Mouse (Mus musculus): Measurements from ENCODE around the gene Plin1. TPM values are rescaled to one million over a fixed set of nuclear protein-coding genes. Genes with fewer than 3 reads are reported as not detected.

The Plin1 gene
- polyA plus RNA-seq, 1 experiment from 2014 or later = not detected

DNA sequence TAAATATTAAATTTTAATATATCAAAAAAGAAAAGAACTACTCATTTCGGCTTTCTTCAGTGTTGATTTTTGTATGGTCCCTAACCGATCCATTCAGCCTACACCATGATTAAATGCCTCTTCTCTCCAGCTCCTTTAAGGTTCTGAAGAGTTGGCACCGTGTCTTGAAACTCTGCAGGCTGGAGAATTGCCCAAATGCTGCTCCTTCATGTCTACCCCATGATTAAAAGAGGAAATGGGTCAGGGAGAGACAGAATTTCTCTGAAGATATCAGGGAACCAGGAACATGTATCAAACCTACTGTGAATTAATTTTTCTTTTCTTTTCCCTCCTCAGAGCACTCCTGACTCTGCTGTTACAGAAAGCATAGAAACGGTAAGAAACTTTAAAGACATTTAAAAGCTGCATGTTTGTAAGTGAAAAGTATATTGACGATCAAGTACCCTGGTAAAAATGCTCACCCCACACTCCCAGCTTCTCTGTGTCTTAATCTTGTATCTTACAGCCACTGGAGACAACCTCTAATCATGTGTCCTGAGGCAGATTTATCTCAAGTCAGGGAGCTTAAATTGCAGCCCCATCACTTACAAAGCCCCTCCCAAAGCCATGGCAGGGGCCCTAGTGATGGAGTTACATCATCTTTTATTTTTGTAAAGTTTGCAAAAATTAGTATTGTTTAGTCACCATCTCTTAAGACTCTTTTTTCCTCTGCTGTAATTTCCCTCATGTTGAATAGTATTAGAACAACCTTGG lies 28.6 kb upstream of the Plin1 start:
- DNase-seq (ENCODE audit: low spot score, missing footprints) = peak; percentile 53
- 85% methylated on average over 5 of the region's 5 CpGs for WGBS

GRCm38 (mm10) chr7:79759766-79760165 lies 27.1 kb upstream of the Plin1 start:
- no peak overlapping the region for H3K27ac ChIP-seq (ENCODE audit: low read depth, low read length)
- no peak overlapping the region for H3K9ac ChIP-seq (ENCODE audit: low read length)
- H3K4me2 ChIP-seq = no peak overlapping the region
- H3K4me3 ChIP-seq (ENCODE audit: low read depth, low read length) = no peak overlapping the region
- no peaks in the 10 kb centered on the region for H3K27me3 ChIP-seq (ENCODE audit: control insufficient read depth, insufficient read depth, low read length)
- H3K4me1 ChIP-seq (ENCODE audit: control insufficient read depth, insufficient read depth, low read length) = no peaks in the 10 kb centered on the region
- DNase-seq (ENCODE audit: low spot score, missing footprints) = peak; percentile 71
- ATAC-seq (ENCODE audit: low FRiP score) = no peak
- H3K36me3 ChIP-seq (ENCODE audit: control insufficient read depth, insufficient read depth, low read length) = no peaks in the 10 kb centered on the region
- no peaks in the 10 kb centered on the region for H3K9me3 ChIP-seq (ENCODE audit: control insufficient read depth, low read length)

More for the DNA sequence above, 28.6 kb upstream of the Plin1 start:
- H3K9me3 ChIP-seq (ENCODE audit: control insufficient read depth, low read length) = no peaks in the 10 kb centered on the region
- no peaks in the 10 kb centered on the region for H3K27me3 ChIP-seq (ENCODE audit: control insufficient read depth, insufficient read depth, low read length)
- no peaks in the 10 kb centered on the region for H3K4me1 ChIP-seq (ENCODE audit: control insufficient read depth, insufficient read depth, low read length)
- H3K9ac ChIP-seq (ENCODE audit: low read length) = no peak overlapping the region
- ATAC-seq (ENCODE audit: low FRiP score) = no peak
- H3K4me3 ChIP-seq (ENCODE audit: low read depth, low read length) = no peak overlapping the region
- no peak overlapping the region for H3K4me2 ChIP-seq
- H3K36me3 ChIP-seq (ENCODE audit: control insufficient read depth, insufficient read depth, low read length) = no peaks in the 10 kb centered on the region
- H3K27ac ChIP-seq (ENCODE audit: low read depth, low read length) = no peak overlapping the region

- Histone ChIP-seq H3K4me2 (no peak overlapping the region), H3K27me3 (ENCODE audit: control insufficient read depth, insufficient read depth, low read length) (no peaks in the 10 kb centered on the region), H3K4me1 (ENCODE audit: control insufficient read depth, insufficient read depth, low read length) (no peaks in the 10 kb centered on the region), H3K27ac (ENCODE audit: low read depth, low read length) (no peak overlapping the region), H3K4me3 (ENCODE audit: low read depth, low read length) (no peak overlapping the region), H3K36me3 (ENCODE audit: control insufficient read depth, insufficient read depth, low read length) (no peaks in the 10 kb centered on the region), H3K9ac (ENCODE audit: low read length) (no peak overlapping the region), H3K9me3 (ENCODE audit: control insufficient read depth, low read length) (no peaks in the 10 kb centered on the region)
- DNase-seq (ENCODE audit: low spot score, missing footprints) = peak; percentile 57
- WGBS = 73% methylated on average over 6 of the region's 6 CpGs
- no peak for ATAC-seq (ENCODE audit: low FRiP score)
Observed at GRCm38 (mm10) chr7:79758176-79758575, 25.5 kb upstream of the Plin1 start.

- no peak overlapping the region for H3K27ac ChIP-seq (ENCODE audit: low read depth, low read length)
- no peaks in the 10 kb centered on the region for H3K4me1 ChIP-seq (ENCODE audit: control insufficient read depth, insufficient read depth, low read length)
- no peaks in the 10 kb centered on the region for H3K9me3 ChIP-seq (ENCODE audit: control insufficient read depth, low read length)
- no peak overlapping the region for H3K4me3 ChIP-seq (ENCODE audit: low read depth, low read length)
- H3K36me3 ChIP-seq (ENCODE audit: control insufficient read depth, insufficient read depth, low read length) = no peaks in the 10 kb centered on the region
- H3K27me3 ChIP-seq (ENCODE audit: control insufficient read depth, insufficient read depth, low read length) = no peaks in the 10 kb centered on the region
- DNase-seq (ENCODE audit: low spot score, missing footprints) (peak; percentile 73), ATAC-seq (ENCODE audit: low FRiP score) (no peak)
- 53% methylated on average over 2 of the region's 2 CpGs for WGBS
- no peak overlapping the region for H3K4me2 ChIP-seq
- H3K9ac ChIP-seq (ENCODE audit: low read length) = no peak overlapping the region
Observed at GRCm38 (mm10) chr7:79756334-79756733, 23.6 kb upstream of the Plin1 start.

DNA sequence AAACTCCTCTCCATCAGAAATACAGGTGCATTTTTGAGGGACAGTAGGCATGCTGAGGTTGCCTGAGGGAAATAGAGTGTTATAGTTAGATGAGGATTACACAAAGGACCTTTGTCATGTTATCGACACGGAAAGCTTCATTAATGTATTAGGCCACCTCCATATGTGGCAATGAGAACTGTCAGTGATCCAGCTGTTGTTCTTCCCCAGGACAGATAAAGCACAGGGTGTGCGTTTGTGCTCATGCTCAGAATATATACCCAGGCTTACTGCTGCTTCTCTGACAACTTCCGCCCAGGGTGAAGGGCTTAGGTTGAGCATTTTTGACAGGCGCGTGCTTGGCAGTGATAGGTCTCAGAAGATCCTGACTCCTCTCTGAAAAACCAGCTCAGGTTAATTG lies 16.8 kb upstream of the Plin1 start:
- H3K9me3 ChIP-seq (ENCODE audit: control insufficient read depth, low read length) = no peaks in the 10 kb centered on the region
- H3K36me3 ChIP-seq (ENCODE audit: control insufficient read depth, insufficient read depth, low read length) = no peaks in the 10 kb centered on the region
- H3K4me3 ChIP-seq (ENCODE audit: low read depth, low read length) = no peak overlapping the region
- no peaks in the 10 kb centered on the region for H3K27me3 ChIP-seq (ENCODE audit: control insufficient read depth, insufficient read depth, low read length)
- no peak for ATAC-seq (ENCODE audit: low FRiP score)
- no peak overlapping the region for H3K27ac ChIP-seq (ENCODE audit: low read depth, low read length)
- H3K4me2 ChIP-seq = no peak overlapping the region
- DNase-seq (ENCODE audit: low spot score, missing footprints) = no peak
- H3K9ac ChIP-seq (ENCODE audit: low read length) = no peak overlapping the region
- 89% methylated on average over 6 of the region's 6 CpGs for WGBS
- no peaks in the 10 kb centered on the region for H3K4me1 ChIP-seq (ENCODE audit: control insufficient read depth, insufficient read depth, low read length)

DNA sequence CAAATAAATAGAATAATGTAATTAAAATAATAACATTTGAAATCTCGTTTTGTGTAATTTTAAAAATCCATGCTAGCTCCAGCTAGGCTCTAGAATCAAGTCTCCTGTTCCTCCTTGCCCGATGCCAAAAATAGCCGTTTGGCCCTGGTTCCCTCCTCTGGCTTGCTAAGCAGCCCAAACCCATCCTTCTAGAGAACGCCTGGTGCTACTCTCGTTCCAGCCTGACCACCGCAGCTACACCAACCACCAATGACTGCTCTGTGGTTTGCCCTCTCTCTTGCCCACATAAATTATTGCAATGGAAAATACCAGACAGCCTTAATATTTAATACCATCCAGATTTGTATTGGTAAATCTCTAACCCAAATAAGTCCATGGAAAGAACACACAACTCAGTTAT lies 15.0 kb upstream of the Plin1 start:
- no peak overlapping the region for H3K9ac ChIP-seq (ENCODE audit: low read length)
- H3K4me2 ChIP-seq = no peak overlapping the region
- DNase-seq (ENCODE audit: low spot score, missing footprints) (no peak), ATAC-seq (ENCODE audit: low FRiP score) (no peak)
- no peaks in the 10 kb centered on the region for H3K9me3 ChIP-seq (ENCODE audit: control insufficient read depth, low read length)
- 77% methylated on average over 6 of the region's 6 CpGs for WGBS
- H3K36me3 ChIP-seq (ENCODE audit: control insufficient read depth, insufficient read depth, low read length) = no peaks in the 10 kb centered on the region
- H3K27me3 ChIP-seq (ENCODE audit: control insufficient read depth, insufficient read depth, low read length) = no peaks in the 10 kb centered on the region
- H3K4me3 ChIP-seq (ENCODE audit: low read depth, low read length) = no peak overlapping the region
- no peaks in the 10 kb centered on the region; the same call in 1 of the 2 replicates for H3K4me1 ChIP-seq (ENCODE audit: control insufficient read depth, insufficient read depth, low read length)
- H3K27ac ChIP-seq (ENCODE audit: low read depth, low read length) = no peak overlapping the region

- no peaks in the 10 kb centered on the region for H3K9me3 ChIP-seq (ENCODE audit: control insufficient read depth, low read length)
- DNase-seq (ENCODE audit: low spot score, missing footprints) (no peak), ATAC-seq (ENCODE audit: low FRiP score) (no peak)
- H3K9ac ChIP-seq (ENCODE audit: low read length) = no peak overlapping the region
- H3K4me3 ChIP-seq (ENCODE audit: low read depth, low read length) = no peak overlapping the region
- H3K36me3 ChIP-seq (ENCODE audit: control insufficient read depth, insufficient read depth, low read length) = no peaks in the 10 kb centered on the region
- 78% methylated on average over 5 of the region's 5 CpGs for WGBS
- H3K27me3 ChIP-seq (ENCODE audit: control insufficient read depth, insufficient read depth, low read length) = no peaks in the 10 kb centered on the region
- H3K27ac ChIP-seq (ENCODE audit: low read depth, low read length) = no peak overlapping the region
- H3K4me1 ChIP-seq (ENCODE audit: control insufficient read depth, insufficient read depth, low read length) = no peaks in the 10 kb centered on the region; the same call in 1 of the 2 replicates
- H3K4me2 ChIP-seq = no peak overlapping the region
Observed at GRCm38 (mm10) chr7:79744585-79744984, 11.9 kb upstream of the Plin1 start.

DNA sequence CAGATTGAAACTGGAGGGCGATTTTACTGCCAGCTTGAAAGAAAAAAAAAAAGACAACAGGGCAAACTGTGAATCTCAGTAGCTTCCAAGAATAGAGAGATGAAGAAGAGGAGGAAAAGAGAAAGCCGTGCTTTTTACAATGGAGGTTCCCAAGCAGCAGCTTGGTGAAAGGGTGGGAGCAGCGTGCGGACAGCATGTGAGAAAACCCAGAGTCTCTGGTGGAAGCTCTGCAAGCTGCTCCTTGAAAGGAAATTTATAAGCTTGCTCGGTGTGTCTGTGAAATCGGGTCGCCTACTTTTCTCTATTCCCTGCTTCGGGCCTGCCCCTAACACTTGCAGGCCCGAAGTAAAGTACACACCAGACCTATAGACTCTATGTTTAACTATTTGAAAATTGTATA lies 11.3 kb upstream of the Plin1 start:
- no peaks in the 10 kb centered on the region for H3K27me3 ChIP-seq (ENCODE audit: control insufficient read depth, insufficient read depth, low read length)
- DNase-seq (ENCODE audit: low spot score, missing footprints) = no peak
- 94% methylated on average over 9 of the region's 9 CpGs for WGBS
- no peaks in the 10 kb centered on the region for H3K36me3 ChIP-seq (ENCODE audit: control insufficient read depth, insufficient read depth, low read length)
- no peak for ATAC-seq (ENCODE audit: low FRiP score)
- H3K4me3 ChIP-seq (ENCODE audit: low read depth, low read length) = no peak overlapping the region
- no peaks in the 10 kb centered on the region; the same call in 1 of the 2 replicates for H3K4me1 ChIP-seq (ENCODE audit: control insufficient read depth, insufficient read depth, low read length)
- no peak overlapping the region for H3K27ac ChIP-seq (ENCODE audit: low read depth, low read length)
- no peak overlapping the region for H3K4me2 ChIP-seq
- no peaks in the 10 kb centered on the region for H3K9me3 ChIP-seq (ENCODE audit: control insufficient read depth, low read length)
- H3K9ac ChIP-seq (ENCODE audit: low read length) = no peak overlapping the region

DNA sequence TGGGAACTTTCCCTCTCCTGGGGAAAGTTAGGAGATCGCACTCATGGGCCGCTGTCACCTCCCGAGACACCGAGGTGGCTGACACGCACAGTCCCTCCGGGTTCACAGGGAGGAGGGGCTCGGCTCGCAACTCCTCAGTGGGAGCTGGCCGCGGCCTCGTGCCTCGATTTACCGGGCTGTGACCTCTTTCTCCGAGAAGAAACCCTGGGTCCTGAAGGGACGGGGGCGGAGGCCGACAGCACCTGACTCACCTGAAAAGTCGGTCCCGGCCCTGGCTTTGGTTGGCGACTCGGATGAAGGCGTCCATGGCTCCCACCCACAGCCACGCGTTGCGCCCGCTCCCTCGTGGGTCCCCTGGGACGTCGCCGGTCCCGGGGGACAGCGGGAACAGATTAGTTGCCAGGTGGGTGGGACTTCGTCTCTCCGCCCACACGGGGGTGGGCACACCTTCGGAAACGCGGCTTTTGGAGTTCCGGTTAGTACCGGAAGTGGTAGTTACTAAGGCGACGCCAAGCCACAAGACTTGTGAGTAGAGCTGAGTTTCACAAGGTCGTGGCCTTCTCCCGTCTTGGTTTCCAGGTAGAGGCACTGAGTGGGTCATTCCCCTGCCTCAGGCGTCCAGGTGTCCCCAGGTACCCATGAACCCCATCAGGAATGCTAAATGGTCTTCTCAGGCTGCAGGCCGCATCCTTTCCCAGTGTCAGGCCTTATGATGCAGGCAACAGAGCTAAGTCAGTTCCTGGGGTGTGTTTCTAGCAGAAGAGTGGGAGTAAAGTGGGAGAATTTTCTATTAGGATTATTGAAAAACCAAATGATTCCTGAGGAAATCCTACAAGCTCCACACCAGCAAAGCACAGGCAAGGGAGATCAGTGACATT lies 10.2 kb upstream of the Plin1 start, which contains the start of the genes Pex11a and Wdr93:
Gene Pex11a (minus strand): TSS at position 473 of the 878 bp plus-strand sequence.
Gene Wdr93 (plus strand): TSS at position 505 of the 878 bp plus-strand sequence.
- Histone ChIP-seq H3K27ac (ENCODE audit: low read depth, low read length) (no peak within 1 kb of the TSS), H3K4me1 (ENCODE audit: control insufficient read depth, insufficient read depth, low read length) (no peaks in the 10 kb centered on the region; the same call in 1 of the 2 replicates), H3K36me3 (ENCODE audit: control insufficient read depth, insufficient read depth, low read length) (no peaks in the 10 kb centered on the region), H3K4me2 (peak within 1 kb of the TSS; percentile 100), H3K9ac (ENCODE audit: low read length) (peak within 1 kb of the TSS; percentile 71), H3K27me3 (ENCODE audit: control insufficient read depth, insufficient read depth, low read length) (no peaks in the 10 kb centered on the region), H3K9me3 (ENCODE audit: control insufficient read depth, low read length) (no peaks in the 10 kb centered on the region), H3K4me3 (ENCODE audit: low read depth, low read length) (peak within 1 kb of the TSS; percentile 69)
- ATAC-seq (ENCODE audit: low FRiP score) = peak; percentile 81
- 3% methylated on average over 44 of the region's 46 CpGs for WGBS
- peak; percentile 95 for DNase-seq (ENCODE audit: low spot score, missing footprints)
